Mouse (Mus musculus): ENCODE results near the gene Vmn1r16.
"Not testable (repeated sequence)": the region's sequence is repeated elsewhere in the genome, so short reads cannot be mapped to it uniquely, and the experiment has no call there.

Vmn1r16 gene

DNA sequence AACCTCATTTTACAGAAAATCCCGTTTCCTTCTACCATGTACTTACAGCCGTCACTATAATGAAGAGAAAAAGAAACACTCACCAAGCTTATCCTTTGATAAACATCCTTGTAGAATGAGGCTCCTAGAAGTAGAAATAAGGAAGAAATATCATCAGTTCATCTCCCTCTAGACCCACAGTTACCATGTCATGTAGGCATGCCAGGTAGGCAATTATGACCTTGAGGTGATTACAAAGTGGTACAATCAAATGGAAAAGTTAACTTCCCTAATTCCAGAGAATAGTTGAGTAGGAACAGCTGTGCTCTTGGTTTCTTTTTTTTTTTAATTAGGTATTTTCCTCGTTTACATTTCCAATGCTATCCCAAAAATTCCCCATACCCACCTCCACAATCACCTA is at the start of gene Vmn1r16:
Vmn1r16 (minus strand) TSS at position 101 of the 400 bp plus-strand sequence.
- no peak for DNase-seq (ENCODE audit: low read depth, low spot score)

DNA sequence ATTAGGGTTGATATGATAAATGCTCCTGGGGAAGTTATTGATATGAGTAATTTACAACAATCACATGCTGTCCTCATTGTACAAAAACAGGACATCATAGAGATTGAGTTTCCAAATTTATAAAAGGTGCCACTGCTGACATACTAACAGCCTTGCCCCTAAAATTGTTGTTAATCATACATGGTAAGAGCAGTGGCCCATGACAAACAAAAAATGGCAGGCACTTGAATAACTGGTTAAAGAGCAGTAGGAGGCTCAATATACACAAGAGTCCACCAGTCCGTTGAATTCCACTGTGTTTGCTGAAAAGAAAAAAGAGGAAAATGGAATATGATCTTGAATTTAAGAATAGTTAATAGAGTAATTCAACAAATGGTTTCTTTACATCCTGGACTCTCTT is 38.2 kb upstream of the Vmn1r16 start:
- no peak for DNase-seq (ENCODE audit: low read depth, low spot score)

GRCm38 (mm10) chr6:57365866-57366265 is 36.6 kb upstream of the Vmn1r16 start:
- not testable (repeated sequence) for DNase-seq (ENCODE audit: low read depth, low spot score)

DNA sequence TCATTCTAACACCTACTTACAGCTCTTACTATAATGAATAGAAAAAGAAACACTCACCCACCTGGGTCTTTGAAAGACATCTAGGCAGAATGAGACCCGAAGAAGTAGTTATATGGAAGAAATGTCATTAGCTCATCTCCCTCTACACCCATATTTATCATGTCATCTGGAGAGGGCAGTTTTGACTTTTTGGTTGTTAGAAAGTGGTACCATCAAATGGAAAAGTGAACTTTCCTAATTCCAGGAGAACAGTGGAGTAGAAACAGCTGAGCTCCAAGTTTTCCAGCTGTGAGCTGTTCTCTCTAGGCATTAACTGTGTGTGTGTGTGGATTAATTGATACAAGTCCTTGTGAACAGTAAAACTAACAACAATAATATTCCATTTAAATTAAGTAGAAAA is 34.3 kb upstream of the Vmn1r16 start, which contains the start of gene Vmn1r17:
Vmn1r17 (minus strand) TSS at position 101 of the 400 bp plus-strand sequence.
- no peak for DNase-seq (ENCODE audit: low read depth, low spot score)

GRCm38 (mm10) chr6:57356864-57357263 is 27.6 kb upstream of the Vmn1r16 start:
- no peak for DNase-seq (ENCODE audit: low read depth, low spot score)

DNA sequence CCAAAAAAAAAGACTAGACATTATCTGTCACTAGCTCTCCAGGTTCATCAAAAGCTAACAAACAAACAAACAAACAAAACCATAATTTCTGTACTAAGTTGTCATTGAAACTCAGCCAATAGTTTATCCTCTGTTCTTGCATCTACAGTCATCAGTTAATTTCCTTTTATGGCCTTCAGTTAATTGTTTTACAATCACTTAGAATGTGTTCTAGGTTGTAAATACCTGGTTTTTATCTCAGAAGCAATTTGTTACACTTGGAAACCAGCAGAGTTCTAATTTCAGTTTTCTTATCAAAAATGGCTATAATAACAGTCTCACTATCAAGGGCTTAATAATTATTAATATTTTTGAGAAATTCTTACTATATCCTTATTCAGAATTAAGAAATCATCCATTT is 3.1 kb downstream of the Vmn1r16 start:
- no peak for DNase-seq (ENCODE audit: low read depth, low spot score)

DNA sequence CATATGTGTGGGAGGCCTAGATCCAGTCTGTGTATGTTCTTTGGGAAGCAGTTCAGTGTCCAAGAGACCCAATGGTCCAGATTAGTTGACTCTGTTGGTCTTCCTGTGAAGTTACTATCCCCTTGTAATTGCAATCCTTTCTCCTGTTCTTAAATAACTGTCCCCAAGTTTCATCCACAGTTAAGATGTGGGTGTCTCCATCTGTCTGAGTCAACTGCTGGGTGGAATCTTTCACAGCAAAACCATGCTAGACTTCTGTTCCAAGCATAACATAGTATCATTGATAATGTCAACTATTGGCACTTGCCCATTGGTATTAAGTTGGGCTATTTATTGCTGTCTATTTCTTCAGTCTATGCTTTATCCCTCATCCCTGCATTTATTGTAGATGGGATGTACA is 50.3 kb downstream of the Vmn1r16 start:
- no peak for DNase-seq (ENCODE audit: low read depth, low spot score)

DNA sequence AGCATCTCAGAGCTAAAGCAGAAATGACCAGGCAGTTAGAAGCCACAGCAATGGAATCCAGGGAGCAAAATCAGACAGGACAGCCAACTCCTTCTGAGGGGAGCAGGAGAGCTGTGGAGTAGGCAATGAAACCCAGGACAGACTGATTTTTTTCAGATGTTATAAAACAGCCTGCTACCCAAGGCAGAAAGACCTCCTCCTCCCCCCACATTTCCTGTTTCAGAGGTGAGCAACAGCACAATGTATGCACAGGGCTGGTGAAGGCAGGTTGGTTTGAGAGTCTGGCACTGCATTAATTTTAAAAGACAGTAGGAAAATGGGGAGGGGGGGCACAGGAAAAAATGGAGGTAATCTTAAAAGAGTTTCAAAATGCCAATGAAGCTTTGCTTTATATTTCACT is 56.8 kb downstream of the Vmn1r16 start:
- no peak for DNase-seq (ENCODE audit: low read depth, low spot score)

GRCm38 (mm10) chr6:57271881-57272280 is 57.4 kb downstream of the Vmn1r16 start:
- DNase-seq (ENCODE audit: low read depth, low spot score): no peak

All from WW6 (cell line).